Mouse (Mus musculus): ENCODE data around the gene Wfikkn1. TPM values are rescaled to one million over a fixed set of nuclear protein-coding genes. Genes with fewer than 3 reads are reported as not detected.

Wfikkn1 gene
- polyA plus RNA-seq, 1 experiment: 0.61 TPM

GRCm38 (mm10) chr17:25863681-25864080 is 17.0 kb downstream of the Wfikkn1 start:
- no peak for TF ChIP-seq CTCF (IDR thresholded peaks at IDR 0.05; ENCODE audit: extremely low read depth, insufficient read depth, low read length)
- TF ChIP-seq POLR2A (IDR thresholded peaks at IDR 0.05; ENCODE audit: extremely low read depth, insufficient read depth, low read length): no peak
- Histone ChIP-seq H3K4me1 (ENCODE audit: control insufficient read depth, insufficient read depth, low read length) (peaks cover 6% of the 10 kb centered on the region), H3K27ac (ENCODE audit: insufficient read depth, low read length) (no peak overlapping the region), H3K4me3 (ENCODE audit: insufficient read depth, low read length) (no peak overlapping the region)

GRCm38 (mm10) chr17:25861704-25862612 is 18.7 kb downstream of the Wfikkn1 start:
- no peak for TF ChIP-seq POLR2A (IDR thresholded peaks at IDR 0.05; ENCODE audit: extremely low read depth, insufficient read depth, low read length)
- no peak for TF ChIP-seq CTCF (IDR thresholded peaks at IDR 0.05; ENCODE audit: extremely low read depth, insufficient read depth, low read length)
- Histone ChIP-seq H3K4me1 (ENCODE audit: control insufficient read depth, insufficient read depth, low read length) (peaks cover 3% of the 10 kb centered on the region), H3K4me3 (ENCODE audit: insufficient read depth, low read length) (peak overlapping the region; percentile 57), H3K27ac (ENCODE audit: insufficient read depth, low read length) (peak overlapping the region; percentile 88)

DNA sequence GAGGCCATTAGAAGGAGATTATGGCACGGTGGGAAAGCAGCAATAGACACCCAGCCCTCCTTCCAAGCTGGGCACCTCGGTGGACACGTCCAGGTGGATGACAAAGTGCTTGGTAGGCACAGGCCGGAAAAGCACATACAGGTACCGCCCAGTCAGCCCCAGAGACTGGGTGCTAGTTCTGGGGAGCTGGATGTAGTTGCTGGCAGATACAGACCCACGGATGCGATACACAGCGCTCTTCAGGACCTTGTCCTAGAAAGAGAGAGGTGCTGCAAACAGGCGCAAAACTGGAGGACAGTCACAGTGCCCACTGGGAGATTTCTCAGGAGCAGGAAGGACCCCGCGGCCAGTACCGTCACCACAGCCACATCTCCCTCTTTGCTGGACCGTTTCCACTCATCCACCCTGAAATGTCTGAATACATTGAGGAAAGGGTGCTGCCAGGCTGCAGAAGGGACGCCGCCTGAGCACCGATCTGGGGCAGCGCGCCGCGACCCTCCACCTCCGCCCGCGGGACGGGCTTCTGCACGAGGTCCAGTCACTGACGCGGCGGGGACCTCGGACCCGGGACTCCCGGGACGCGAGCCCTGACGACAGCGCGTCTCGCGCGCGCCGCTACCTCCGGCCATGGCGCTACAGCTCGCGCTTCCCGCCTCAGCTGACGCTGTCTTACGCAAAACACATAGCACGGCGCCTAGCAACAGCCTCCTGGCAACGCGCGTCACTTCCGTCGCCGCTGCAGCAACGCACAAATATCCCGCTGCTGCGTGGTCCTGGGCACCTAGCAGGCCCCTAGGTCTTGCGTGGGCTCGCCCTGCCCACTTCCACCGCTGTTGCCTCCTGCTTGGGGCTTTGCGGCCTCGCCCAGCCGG is 19.6 kb downstream of the Wfikkn1 start, which contains the start of gene Wdr90:
Gene Wdr90 (minus strand): TSS at position 670 of the 872 bp plus-strand sequence.
- Histone ChIP-seq H3K4me3 (ENCODE audit: insufficient read depth, low read length) (peak within 1 kb of the TSS; percentile 57), H3K4me1 (ENCODE audit: control insufficient read depth, insufficient read depth, low read length) (peaks cover 3% of the 10 kb centered on the region; the same call in 1 of the 2 replicates), H3K27ac (ENCODE audit: insufficient read depth, low read length) (peak within 1 kb of the TSS; percentile 88)
- TF ChIP-seq CTCF (IDR thresholded peaks at IDR 0.05; ENCODE audit: extremely low read depth, insufficient read depth, low read length) (no peak), POLR2A (IDR thresholded peaks at IDR 0.05; ENCODE audit: extremely low read depth, insufficient read depth, low read length) (peak; percentile 93)

- Histone ChIP-seq H3K4me1 (ENCODE audit: control insufficient read depth, insufficient read depth, low read length) (peaks cover 3% of the 10 kb centered on the region; the same call in 1 of the 2 replicates), H3K27ac (ENCODE audit: insufficient read depth, low read length) (no peak overlapping the region), H3K4me3 (ENCODE audit: insufficient read depth, low read length) (peak overlapping the region; percentile 57)
- TF ChIP-seq CTCF (IDR thresholded peaks at IDR 0.05; ENCODE audit: extremely low read depth, insufficient read depth, low read length) (no peak), POLR2A (IDR thresholded peaks at IDR 0.05; ENCODE audit: extremely low read depth, insufficient read depth, low read length) (no peak)
These were observed 20.4 kb downstream of the Wfikkn1 start for GRCm38 (mm10) chr17:25860229-25860628.

- Histone ChIP-seq H3K27ac (ENCODE audit: insufficient read depth, low read length) (peak within 1 kb of the TSS; percentile 82), H3K4me3 (ENCODE audit: insufficient read depth, low read length) (peak within 1 kb of the TSS; percentile 85), H3K4me1 (ENCODE audit: control insufficient read depth, insufficient read depth, low read length) (peaks cover 5% of the 10 kb centered on the region)
- TF ChIP-seq POLR2A (IDR thresholded peaks at IDR 0.05; ENCODE audit: extremely low read depth, insufficient read depth, low read length) (peak; percentile 71; the same call in 1 of the 2 replicates), CTCF (IDR thresholded peaks at IDR 0.05; ENCODE audit: extremely low read depth, insufficient read depth, low read length) (no peak)
These were observed 36.2 kb downstream of the Wfikkn1 start, which contains the start of gene Rhot2 for GRCm38 (mm10) chr17:25844396-25844901. Rhot2 (minus strand) TSS chr17:25844851.

GRCm38 (mm10) chr17:25843636-25844395 is 36.8 kb downstream of the Wfikkn1 start:
- TF ChIP-seq CTCF (IDR thresholded peaks at IDR 0.05; ENCODE audit: extremely low read depth, insufficient read depth, low read length) (no peak), POLR2A (IDR thresholded peaks at IDR 0.05; ENCODE audit: extremely low read depth, insufficient read depth, low read length) (no peak)
- peaks cover 5% of the 10 kb centered on the region for H3K4me1 ChIP-seq (ENCODE audit: control insufficient read depth, insufficient read depth, low read length)
- H3K27ac ChIP-seq (ENCODE audit: insufficient read depth, low read length): peak overlapping the region; percentile 82
- H3K4me3 ChIP-seq (ENCODE audit: insufficient read depth, low read length): peak overlapping the region; percentile 85

- TF ChIP-seq POLR2A (IDR thresholded peaks at IDR 0.05; ENCODE audit: extremely low read depth, insufficient read depth, low read length) (no peak), CTCF (IDR thresholded peaks at IDR 0.05; ENCODE audit: extremely low read depth, insufficient read depth, low read length) (no peak)
- Histone ChIP-seq H3K4me1 (ENCODE audit: control insufficient read depth, insufficient read depth, low read length) (peaks cover 5% of the 10 kb centered on the region), H3K27ac (ENCODE audit: insufficient read depth, low read length) (no peak overlapping the region), H3K4me3 (ENCODE audit: insufficient read depth, low read length) (peak overlapping the region; percentile 85; the same call in 1 of the 2 replicates)
These were observed 37.5 kb downstream of the Wfikkn1 start for GRCm38 (mm10) chr17:25843122-25843521.

- no peak overlapping the region; the same call in 1 of the 2 replicates for H3K4me3 ChIP-seq (ENCODE audit: insufficient read depth, low read length)
- H3K27ac ChIP-seq (ENCODE audit: insufficient read depth, low read length): no peak overlapping the region
- peaks cover 5% of the 10 kb centered on the region for H3K4me1 ChIP-seq (ENCODE audit: control insufficient read depth, insufficient read depth, low read length)
- TF ChIP-seq POLR2A (IDR thresholded peaks at IDR 0.05; ENCODE audit: extremely low read depth, insufficient read depth, low read length) (no peak), CTCF (IDR thresholded peaks at IDR 0.05; ENCODE audit: extremely low read depth, insufficient read depth, low read length) (no peak)
These were observed 38.1 kb downstream of the Wfikkn1 start for GRCm38 (mm10) chr17:25842509-25842908.

All from cortical plate, adult 2 months (tissue).